Mouse (Mus musculus) forebrain, embryonic 11.5 days (tissue): ENCODE results near the gene Picalm. TPM values are rescaled to one million over a fixed set of nuclear protein-coding genes. Genes with fewer than 3 reads are reported as not detected.

ENCODE experiments used
- ATAC-seq: fragments of 200-750 bp; cut with Nextera tagmentation; replicated peaks from 2 replicates; pipeline ENCODE4 v1.8.0; 2017; ENCODE audit warnings: moderate TSS enrichment; ENCODE audit not compliant: low FRiP score
- DNase-seq: peaks from one replicate; pipeline ENCODE4 v3.0.0-alpha.2; 2017; ENCODE audit warnings: low spot score
- H3K27ac ChIP-seq: fragments of 300-500 bp; sonication (generic); 2 replicates; pipeline ENCODE4 v1.5.1; 2014; ENCODE audit warnings: low read depth, low read length
- H3K27me3 ChIP-seq: fragments of 300-500 bp; sonication (generic); 2 replicates; pipeline ENCODE4 v1.6.1; 2014; ENCODE audit warnings: mild to moderate bottlenecking, low read length, mixed read lengths; ENCODE audit not compliant: control insufficient read depth, insufficient read depth
- H3K36me3 ChIP-seq: fragments of 300-500 bp; sonication (generic); 2 replicates; pipeline ENCODE4 v1.6.1; 2014; ENCODE audit warnings: mild to moderate bottlenecking, low read length, moderate library complexity, mixed read lengths; ENCODE audit not compliant: control insufficient read depth, insufficient read depth
- H3K4me1 ChIP-seq: fragments of 300-500 bp; sonication (generic); replicated peaks from 2 replicates; pipeline ENCODE4 v1.6.1; 2014; ENCODE audit warnings: low read length, mixed read lengths; ENCODE audit not compliant: control insufficient read depth, insufficient read depth
- H3K4me2 ChIP-seq: fragments of 300-500 bp; sonication (generic); 2 replicates; pipeline ENCODE4 v1.6.1; 2014; ENCODE audit warnings: low read depth, mild to moderate bottlenecking, low read length, moderate library complexity, mixed read lengths; ENCODE audit not compliant: severe bottlenecking
- H3K4me3 ChIP-seq: fragments of 300-500 bp; sonication (generic); 2 replicates; pipeline ENCODE4 v1.5.1; 2014; ENCODE audit warnings: low read depth, low read length
- H3K9ac ChIP-seq: fragments of 300-500 bp; sonication (generic); 2 replicates; pipeline ENCODE4 v1.6.1; 2014; ENCODE audit warnings: low read length
- H3K9me3 ChIP-seq: fragments of 300-500 bp; sonication (generic); 2 replicates; pipeline ENCODE4 v1.6.1; 2016; ENCODE audit warnings: low read length, mixed read lengths; ENCODE audit not compliant: control insufficient read depth
- WGBS: fragments of 180-500 bp; shearing (Covaris S2); extraction: QIAGEN DNeasy Blood & Tissue Kit; methylation state at CpG from one replicate; pipeline ENCODE4 v1.1.7; 2014; 5-methylcytosine and 5-hydroxymethylcytosine counted together
- polyA plus RNA-seq: library from polyadenylated mRNA; unstranded; fragments of >200 nt; fragmentation: Nextera tagmentation; extraction: Ambion mirVana; gene quantifications from 2 replicates; pipeline ENCODE4 v1.2.1, GENCODE M21; 2014

Picalm gene
- 33.6 and 36.7 TPM in 2 replicates for polyA plus RNA-seq

GRCm38 (mm10) chr7:90129732-90130392 is at the start of gene Picalm:
TSS of gene Picalm (plus strand) at chr7:90130213.
- WGBS, result 0% methylated on average over 51 of the region's 72 CpGs
- ATAC-seq (peak; percentile 96), DNase-seq (peak; percentile 98)
- Histone ChIP-seq H3K36me3 (no peaks in the 10 kb centered on the region), H3K27ac (peak within 1 kb of the TSS; percentile 91), H3K9ac (peak within 1 kb of the TSS; percentile 97), H3K9me3 (no peaks in the 10 kb centered on the region), H3K27me3 (no peaks in the 10 kb centered on the region), H3K4me1 (no peaks in the 10 kb centered on the region), H3K4me3 (peak within 1 kb of the TSS; percentile 95), H3K4me2 (peak within 1 kb of the TSS; percentile 77)

GRCm38 (mm10) chr7:90083799-90084198 is 46.2 kb upstream of the Picalm start:
- WGBS, result 83% methylated on average over 7 of the region's 7 CpGs
- H3K4me2 ChIP-seq, result no peak overlapping the region
- H3K9me3 ChIP-seq, result no peaks in the 10 kb centered on the region
- no peak for ATAC-seq
- H3K4me3 ChIP-seq, result no peak overlapping the region
- H3K9ac ChIP-seq, result no peak overlapping the region
- H3K4me1 ChIP-seq, result no peaks in the 10 kb centered on the region
- H3K27ac ChIP-seq, result no peak overlapping the region
- no peak for DNase-seq
- no peaks in the 10 kb centered on the region for H3K36me3 ChIP-seq
- H3K27me3 ChIP-seq, result no peaks in the 10 kb centered on the region

DNA sequence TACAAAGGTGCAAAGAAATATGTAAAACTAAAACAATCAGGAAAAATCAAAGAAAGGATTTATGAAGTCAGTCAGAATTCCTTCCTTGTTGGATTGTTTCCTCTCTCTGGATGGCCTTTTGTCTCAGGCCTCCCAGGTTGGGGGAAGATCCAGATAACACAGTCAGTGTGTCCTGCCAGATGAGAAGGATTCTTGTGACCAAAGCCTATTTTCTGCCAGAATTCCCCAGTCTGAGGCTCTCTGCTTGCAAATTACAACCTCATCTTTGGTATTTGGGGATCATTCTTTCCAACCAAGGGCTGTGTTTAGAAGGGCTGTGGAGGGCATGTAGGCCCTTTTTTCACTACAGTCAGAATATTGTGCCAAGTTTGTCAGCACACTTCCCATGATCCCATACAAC is 45.5 kb upstream of the Picalm start:
- no peaks in the 10 kb centered on the region for H3K4me1 ChIP-seq
- DNase-seq (no peak), ATAC-seq (no peak)
- H3K9ac ChIP-seq, result no peak overlapping the region
- no peaks in the 10 kb centered on the region for H3K27me3 ChIP-seq
- H3K4me2 ChIP-seq, result no peak overlapping the region
- no peaks in the 10 kb centered on the region for H3K36me3 ChIP-seq
- H3K27ac ChIP-seq, result no peak overlapping the region
- no peaks in the 10 kb centered on the region for H3K9me3 ChIP-seq
- no peak overlapping the region for H3K4me3 ChIP-seq

- no peak for ATAC-seq
- H3K4me3 ChIP-seq, result no peak overlapping the region
- 63% methylated on average over 1 of the region's 1 CpGs for WGBS
- no peaks in the 10 kb centered on the region for H3K4me1 ChIP-seq
- H3K36me3 ChIP-seq, result no peaks in the 10 kb centered on the region
- DNase-seq, result no peak
- no peak overlapping the region for H3K9ac ChIP-seq
- no peak overlapping the region for H3K27ac ChIP-seq
- no peak overlapping the region for H3K4me2 ChIP-seq
- H3K9me3 ChIP-seq, result no peaks in the 10 kb centered on the region
- H3K27me3 ChIP-seq, result no peaks in the 10 kb centered on the region
Measured at GRCm38 (mm10) chr7:90085713-90086112, 44.3 kb upstream of the Picalm start.

GRCm38 (mm10) chr7:90086821-90087220 is 43.2 kb upstream of the Picalm start:
- ATAC-seq (no peak), DNase-seq (no peak)
- no peak overlapping the region for H3K9ac ChIP-seq
- no peak overlapping the region for H3K4me3 ChIP-seq
- no peaks in the 10 kb centered on the region for H3K4me1 ChIP-seq
- H3K27ac ChIP-seq, result no peak overlapping the region
- no peak overlapping the region for H3K4me2 ChIP-seq
- no peaks in the 10 kb centered on the region for H3K9me3 ChIP-seq
- no peaks in the 10 kb centered on the region for H3K36me3 ChIP-seq
- H3K27me3 ChIP-seq, result no peaks in the 10 kb centered on the region

GRCm38 (mm10) chr7:90090996-90091395 is 39.0 kb upstream of the Picalm start:
- ATAC-seq (no peak), DNase-seq (no peak)
- Histone ChIP-seq H3K27ac (no peak overlapping the region), H3K4me2 (no peak overlapping the region), H3K27me3 (no peaks in the 10 kb centered on the region), H3K36me3 (no peaks in the 10 kb centered on the region), H3K9ac (no peak overlapping the region), H3K9me3 (no peaks in the 10 kb centered on the region), H3K4me1 (no peaks in the 10 kb centered on the region), H3K4me3 (no peak overlapping the region)
- WGBS, result 74% methylated on average over 4 of the region's 4 CpGs

DNA sequence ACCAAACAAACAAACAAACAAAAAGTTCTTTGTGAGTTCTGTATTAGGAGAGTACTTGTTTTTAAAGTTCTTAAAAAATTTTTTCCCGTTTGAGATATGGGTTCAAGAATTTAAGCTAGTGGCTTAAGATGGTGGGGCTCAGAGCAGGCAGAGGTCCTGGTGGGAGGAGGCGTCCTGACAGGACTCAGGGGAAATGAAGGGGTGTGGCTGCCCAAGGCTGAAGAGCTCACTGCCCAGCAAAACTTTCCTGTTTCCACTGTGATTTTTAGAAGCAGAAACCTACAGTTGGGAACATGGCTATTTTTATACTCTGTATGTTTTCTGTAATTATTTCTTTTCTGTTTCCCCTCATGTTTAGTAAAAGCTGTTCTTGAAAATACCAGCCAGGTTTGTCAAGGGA is 38.3 kb upstream of the Picalm start:
- Histone ChIP-seq H3K27ac (no peak overlapping the region), H3K9ac (no peak overlapping the region), H3K27me3 (no peaks in the 10 kb centered on the region), H3K36me3 (no peaks in the 10 kb centered on the region), H3K4me1 (no peaks in the 10 kb centered on the region), H3K9me3 (no peaks in the 10 kb centered on the region), H3K4me2 (no peak overlapping the region), H3K4me3 (no peak overlapping the region)
- no peak for ATAC-seq
- DNase-seq, result no peak
- WGBS, result 58% methylated on average over 2 of the region's 2 CpGs

DNA sequence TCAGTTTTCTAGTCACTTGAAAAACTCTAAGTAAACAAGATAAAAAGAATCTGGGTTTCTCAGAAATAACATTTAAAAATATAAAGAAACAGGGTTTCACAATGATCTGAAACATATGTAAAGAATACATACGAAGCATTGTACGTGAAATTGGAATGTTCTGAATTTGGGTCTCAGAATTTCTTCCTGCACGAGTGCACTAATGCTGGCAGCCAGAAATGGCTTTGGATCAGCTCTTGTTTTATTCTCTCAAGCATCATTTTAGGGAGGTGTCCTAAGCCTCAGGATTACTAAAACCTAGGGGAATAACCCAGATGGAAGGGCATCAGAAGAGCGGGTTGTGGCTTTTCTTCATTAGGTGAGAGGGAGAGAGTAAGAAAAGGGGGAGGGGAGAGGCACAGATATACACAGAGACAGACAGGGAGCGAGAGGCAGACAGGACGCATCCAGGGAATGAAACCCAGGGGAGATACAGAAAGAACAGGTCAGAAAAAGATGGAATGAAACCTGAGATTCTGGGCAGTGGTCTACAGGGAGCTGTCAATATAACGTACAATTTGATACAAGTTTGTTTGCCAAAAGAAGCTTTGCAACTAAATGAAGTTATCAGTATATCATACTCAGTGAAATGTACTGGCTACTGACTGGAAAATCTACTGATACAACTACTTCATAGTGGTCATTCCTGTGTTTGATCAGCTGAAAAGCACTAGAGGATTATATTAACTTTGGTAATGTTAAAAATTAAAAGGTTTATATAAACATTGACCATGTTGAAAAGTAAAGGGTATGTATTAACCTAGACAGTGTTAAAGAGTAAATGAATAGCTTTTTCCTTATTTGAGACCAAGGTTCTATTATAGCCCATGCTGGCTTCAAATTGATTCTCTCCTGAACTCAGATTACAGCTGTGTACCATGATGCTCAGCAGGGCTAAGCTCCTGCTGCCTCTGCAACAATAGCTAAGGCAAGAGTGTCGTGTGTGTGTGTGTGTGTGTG is 37.3 kb upstream of the Picalm start:
- Histone ChIP-seq H3K4me1 (no peaks in the 10 kb centered on the region), H3K4me2 (no peak overlapping the region), H3K27me3 (no peaks in the 10 kb centered on the region), H3K36me3 (no peaks in the 10 kb centered on the region), H3K9ac (no peak overlapping the region), H3K4me3 (no peak overlapping the region), H3K9me3 (no peaks in the 10 kb centered on the region), H3K27ac (no peak overlapping the region)
- DNase-seq (no peak), ATAC-seq (no peak)
- 88% methylated on average over 8 of the region's 8 CpGs for WGBS
